Mouse (Mus musculus) neural tube, embryonic 13.5 days (tissue): Measurements from ENCODE around the gene Ptprd. TPM values are rescaled to one million over a fixed set of nuclear protein-coding genes. Genes with fewer than 3 reads are reported as not detected.

ENCODE experiments used
- ATAC-seq: fragments of 200-750 bp; cut with Nextera tagmentation; 2 replicates; pipeline ENCODE4 v1.8.0; 2017; ENCODE audit warnings: low read depth, mild to moderate bottlenecking, moderate TSS enrichment, moderate library complexity
- H3K27ac ChIP-seq: fragments of 300-500 bp; sonication (generic); replicated peaks from 2 replicates; pipeline ENCODE4 v1.5.1; 2015; ENCODE audit warnings: moderate library complexity, mild to moderate bottlenecking, inconsistent platforms
- H3K27me3 ChIP-seq: fragments of 300-500 bp; sonication (generic); 2 replicates; pipeline ENCODE4 v1.6.1; 2015; ENCODE audit warnings: mild to moderate bottlenecking, inconsistent platforms
- H3K36me3 ChIP-seq: fragments of 300-500 bp; sonication (generic); 2 replicates; pipeline ENCODE4 v1.6.1; 2015; ENCODE audit warnings: mild to moderate bottlenecking, inconsistent platforms
- H3K4me1 ChIP-seq: fragments of 300-500 bp; sonication (generic); replicated peaks from 2 replicates; pipeline ENCODE4 v1.6.1; 2015; ENCODE audit warnings: inconsistent platforms
- H3K4me2 ChIP-seq: fragments of 300-500 bp; sonication (generic); 2 replicates; pipeline ENCODE4 v1.6.1; 2015; ENCODE audit warnings: inconsistent platforms, mild to moderate bottlenecking, moderate library complexity
- H3K4me3 ChIP-seq: fragments of 300-500 bp; sonication (generic); 2 replicates; pipeline ENCODE4 v1.5.1; 2015; ENCODE audit warnings: mild to moderate bottlenecking, inconsistent platforms
- H3K9ac ChIP-seq: fragments of 300-500 bp; sonication (generic); 2 replicates; pipeline ENCODE4 v1.6.1; 2015; ENCODE audit warnings: moderate library complexity, mild to moderate bottlenecking, inconsistent platforms
- H3K9me3 ChIP-seq: fragments of 300-500 bp; sonication (generic); 2 replicates; pipeline ENCODE4 v1.6.1; 2016; ENCODE audit warnings: inconsistent platforms
- WGBS: fragments of 180-500 bp; shearing (Covaris S2); methylation state at CpG from one replicate; pipeline ENCODE4 v1.1.7; 2015; 5-methylcytosine and 5-hydroxymethylcytosine counted together
- polyA plus RNA-seq: library from polyadenylated mRNA; unstranded; fragments of >200 nt; fragmentation: Nextera tagmentation; extraction: Ambion mirVana; gene quantifications from 2 replicates; pipeline ENCODE4 v1.2.1, GENCODE M21; 2015

Gene Ptprd
- polyA plus RNA-seq, 1 experiment from 2014 or later: 86.5 TPM

DNA sequence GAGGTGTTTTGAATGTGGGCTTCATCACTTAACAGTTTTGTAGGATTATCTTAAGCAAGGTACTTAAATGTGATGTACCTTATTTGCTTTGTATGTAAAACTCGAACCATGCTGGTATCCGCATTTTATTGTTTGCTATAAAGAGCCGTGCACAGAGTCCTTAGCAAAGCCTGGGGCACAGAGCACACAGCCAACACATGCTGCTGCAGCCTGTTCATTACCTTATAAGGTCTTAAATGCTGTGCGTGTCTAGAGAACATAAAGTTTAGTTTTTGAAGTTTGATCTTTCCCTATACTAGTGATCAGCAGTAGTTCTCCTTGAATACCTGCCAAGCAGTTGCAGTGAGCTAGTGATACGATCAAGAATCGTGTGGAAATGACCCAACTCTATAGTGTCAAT, 676.2 kb downstream of the Ptprd start:
- WGBS: 76% methylated on average over 6 of the region's 6 CpGs
- Histone ChIP-seq H3K4me2 (no peak overlapping the region), H3K36me3 (no peaks in the 10 kb centered on the region), H3K9me3 (no peaks in the 10 kb centered on the region), H3K27me3 (no peaks in the 10 kb centered on the region), H3K9ac (no peak overlapping the region), H3K4me1 (peaks cover 13% of the 10 kb centered on the region), H3K4me3 (no peak overlapping the region), H3K27ac (no peak overlapping the region)
- no peak for ATAC-seq

DNA sequence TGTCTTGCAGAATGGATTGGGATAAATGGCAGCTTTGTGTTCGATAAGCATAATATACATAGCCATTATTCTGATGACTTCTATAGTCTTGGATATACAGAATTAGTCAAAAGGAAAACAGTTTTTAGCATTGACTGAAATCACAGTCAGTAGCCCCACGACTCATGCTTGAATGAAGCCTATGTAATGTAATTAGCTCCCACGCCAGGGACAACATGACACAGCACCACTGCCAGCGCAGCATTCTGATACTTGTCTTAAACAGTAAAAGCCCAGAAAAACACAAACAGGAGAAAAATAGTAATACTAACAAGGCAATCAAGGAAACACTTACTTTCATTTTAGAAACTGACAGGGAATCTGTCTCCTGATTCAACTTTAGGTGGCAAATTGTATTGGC, 677.2 kb downstream of the Ptprd start:
- Histone ChIP-seq H3K9me3 (no peaks in the 10 kb centered on the region), H3K4me3 (no peak overlapping the region), H3K27me3 (no peaks in the 10 kb centered on the region), H3K36me3 (no peaks in the 10 kb centered on the region), H3K4me1 (peaks cover 13% of the 10 kb centered on the region), H3K27ac (no peak overlapping the region), H3K9ac (no peak overlapping the region), H3K4me2 (no peak overlapping the region)
- 57% methylated on average over 4 of the region's 4 CpGs for WGBS
- no peak for ATAC-seq

DNA sequence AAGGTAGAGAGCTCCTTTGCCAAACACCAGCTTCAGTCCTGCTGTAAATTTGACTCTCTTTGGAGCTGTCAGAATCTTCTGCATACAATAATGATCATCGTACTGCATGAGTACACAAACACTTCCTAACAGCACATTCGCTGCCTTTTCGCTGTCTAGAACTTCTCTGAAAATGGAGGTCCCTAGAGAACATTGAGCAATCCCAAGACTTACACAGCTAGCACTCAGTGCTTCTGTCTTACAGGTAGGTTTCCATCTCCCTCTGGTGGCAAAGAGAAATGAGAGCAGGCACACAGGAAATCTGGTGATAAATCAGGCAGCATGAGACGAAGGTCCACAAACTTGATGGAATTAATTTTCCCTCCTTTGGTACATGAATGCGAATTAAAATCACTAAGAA, 692.6 kb downstream of the Ptprd start:
- Histone ChIP-seq H3K4me2 (no peak overlapping the region), H3K4me3 (no peak overlapping the region), H3K9ac (no peak overlapping the region), H3K27ac (no peak overlapping the region), H3K36me3 (no peaks in the 10 kb centered on the region), H3K27me3 (no peaks in the 10 kb centered on the region), H3K4me1 (no peaks in the 10 kb centered on the region), H3K9me3 (no peaks in the 10 kb centered on the region)
- ATAC-seq: peak; percentile 75
- WGBS: 32% methylated on average over 5 of the region's 5 CpGs

DNA sequence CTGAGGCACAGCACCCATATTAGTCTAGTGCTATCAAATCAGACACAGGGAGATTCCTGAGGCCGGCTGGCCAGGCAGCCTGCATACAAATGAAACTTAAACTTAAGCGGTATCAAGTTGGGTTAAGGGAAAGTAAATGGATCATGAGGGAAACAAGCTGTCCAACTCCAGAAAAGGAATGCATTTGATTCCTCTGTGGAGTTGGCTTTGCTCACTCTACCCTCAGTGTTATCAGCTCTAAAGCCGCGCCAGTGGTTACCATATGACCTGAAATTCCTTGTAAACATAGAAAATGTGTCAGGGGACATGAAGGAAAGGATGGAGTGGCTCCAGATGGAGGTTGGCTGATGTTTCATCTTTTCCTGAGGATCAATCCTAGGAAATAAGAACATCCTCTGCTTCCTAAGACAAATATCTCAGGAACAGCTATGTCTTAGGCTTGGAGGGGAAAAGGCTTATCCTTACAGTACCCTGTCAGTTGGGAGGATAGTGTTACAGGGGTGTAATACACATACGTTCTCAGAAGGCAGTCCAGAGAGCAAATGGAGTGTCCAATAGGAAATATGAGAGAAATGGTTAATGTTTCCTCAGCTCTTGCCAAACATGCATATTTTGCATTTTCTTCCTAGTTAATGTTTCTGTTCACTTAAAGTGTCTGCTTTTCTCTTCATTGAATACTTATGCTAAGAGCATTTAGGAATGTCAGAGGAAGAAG, 697.7 kb downstream of the Ptprd start:
- no peak overlapping the region for H3K4me3 ChIP-seq
- H3K9ac ChIP-seq: no peak overlapping the region
- no peaks in the 10 kb centered on the region for H3K36me3 ChIP-seq
- no peaks in the 10 kb centered on the region for H3K9me3 ChIP-seq
- WGBS: 73% methylated on average over 5 of the region's 5 CpGs
- H3K4me2 ChIP-seq: no peak overlapping the region
- no peaks in the 10 kb centered on the region for H3K27me3 ChIP-seq
- no peak for ATAC-seq
- H3K27ac ChIP-seq: no peak overlapping the region
- no peaks in the 10 kb centered on the region for H3K4me1 ChIP-seq

DNA sequence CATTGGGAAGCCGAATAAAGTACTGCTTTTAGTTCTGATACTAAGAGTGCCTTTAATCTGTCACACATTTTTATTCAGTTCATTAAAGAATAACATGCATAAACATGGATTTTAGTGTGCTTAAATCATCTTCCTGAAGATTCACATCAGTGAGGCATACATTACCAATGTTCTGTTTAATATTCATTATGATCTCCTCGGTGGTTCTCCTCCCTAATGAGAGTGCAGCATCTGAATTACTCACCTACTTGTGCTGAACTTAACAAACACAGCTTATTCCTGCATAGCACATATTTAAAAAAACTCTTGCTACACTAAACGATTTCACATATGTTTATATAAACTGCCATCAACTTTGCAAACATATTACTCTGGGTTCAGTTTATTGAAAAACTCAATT, 698.7 kb downstream of the Ptprd start:
- WGBS: 68% methylated on average over 3 of the region's 3 CpGs
- no peak for ATAC-seq
- H3K4me2 ChIP-seq: no peak overlapping the region

DNA sequence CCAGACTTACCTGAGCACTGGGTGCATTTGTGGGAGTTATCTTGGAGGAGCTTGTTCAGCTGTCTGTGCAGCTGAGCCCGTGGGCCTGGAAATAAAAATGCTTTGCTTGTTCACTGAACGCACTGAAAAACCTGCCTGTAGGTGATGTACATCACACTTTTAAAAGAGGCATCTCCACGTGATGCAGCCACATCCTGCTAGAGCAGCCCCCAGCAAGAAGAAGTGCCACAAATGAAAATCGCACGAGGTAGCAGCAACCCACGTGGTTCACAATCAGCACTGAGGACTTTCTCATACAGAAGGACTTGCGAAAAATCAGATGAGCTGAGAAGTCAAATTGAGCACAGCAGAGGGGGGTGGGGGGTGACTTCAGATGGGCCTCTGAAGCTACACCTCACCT, 757.7 kb downstream of the Ptprd start:
- WGBS: 81% methylated on average over 7 of the region's 7 CpGs

More for the DNA sequence above, 698.7 kb downstream of the Ptprd start:
- Histone ChIP-seq H3K27ac (no peak overlapping the region), H3K9me3 (no peaks in the 10 kb centered on the region), H3K36me3 (no peaks in the 10 kb centered on the region), H3K4me3 (no peak overlapping the region), H3K4me1 (no peaks in the 10 kb centered on the region), H3K9ac (no peak overlapping the region), H3K27me3 (no peaks in the 10 kb centered on the region)

DNA sequence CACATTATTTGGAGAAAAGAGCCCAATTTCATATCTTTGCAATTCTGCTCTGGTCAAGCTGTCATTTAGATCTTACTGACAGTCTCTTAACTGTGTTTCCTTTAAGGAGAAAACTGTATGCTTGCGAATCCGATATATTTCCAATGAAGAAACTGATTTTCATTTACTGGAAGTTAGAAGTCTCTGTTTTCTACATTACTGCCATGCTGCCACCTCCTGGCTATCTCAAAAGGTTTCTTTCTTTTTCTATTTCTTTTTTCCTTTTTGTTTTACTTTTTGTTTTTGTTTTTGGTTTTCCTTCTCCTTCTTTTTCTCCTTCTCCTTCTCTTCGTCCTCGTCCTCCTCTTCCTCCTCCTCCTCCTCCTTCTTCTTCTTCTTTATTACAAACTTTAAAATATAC, 812.6 kb downstream of the Ptprd start:
- no peaks in the 10 kb centered on the region for H3K36me3 ChIP-seq
- ATAC-seq: no peak
- H3K9me3 ChIP-seq: no peaks in the 10 kb centered on the region
- H3K4me1 ChIP-seq: no peaks in the 10 kb centered on the region
- H3K27ac ChIP-seq: 0 out of 2 replicates have a peak overlapping the region, but pooled peaks have one; percentile 14
- no peak overlapping the region for H3K4me3 ChIP-seq
- H3K27me3 ChIP-seq: no peaks in the 10 kb centered on the region
- no peak overlapping the region for H3K4me2 ChIP-seq
- WGBS: 78% methylated on average over 4 of the region's 4 CpGs
- no peak overlapping the region for H3K9ac ChIP-seq

More for the DNA sequence above, 757.7 kb downstream of the Ptprd start:
- Histone ChIP-seq H3K4me2 (no peak overlapping the region), H3K9me3 (no peaks in the 10 kb centered on the region), H3K27me3 (no peaks in the 10 kb centered on the region), H3K9ac (no peak overlapping the region), H3K4me3 (no peak overlapping the region), H3K4me1 (no peaks in the 10 kb centered on the region), H3K27ac (no peak overlapping the region), H3K36me3 (no peaks in the 10 kb centered on the region)
- no peak for ATAC-seq

DNA sequence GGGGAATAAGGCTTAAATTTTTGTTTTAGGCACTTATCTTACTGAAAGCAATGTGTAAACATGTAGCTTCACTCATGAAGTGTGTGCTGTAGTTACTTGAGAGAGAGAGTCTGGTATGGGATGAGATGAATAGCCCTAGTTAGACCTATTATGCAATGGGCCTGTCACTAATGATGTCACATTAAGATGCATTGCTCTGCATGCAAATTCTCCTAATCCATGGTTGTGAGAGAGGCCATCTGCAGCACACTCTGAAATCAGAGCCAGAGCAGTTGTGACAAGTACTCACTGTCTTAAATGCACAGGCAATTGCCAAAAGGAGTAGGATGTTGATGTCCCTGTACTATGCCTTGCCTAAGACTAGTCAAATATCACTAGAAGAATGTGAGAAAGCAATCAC, 850.0 kb downstream of the Ptprd start:
- no peak overlapping the region for H3K9ac ChIP-seq
- H3K27me3 ChIP-seq: no peaks in the 10 kb centered on the region
- H3K4me2 ChIP-seq: no peak overlapping the region
- H3K4me1 ChIP-seq: no peaks in the 10 kb centered on the region
- no peak for ATAC-seq
- no peak overlapping the region for H3K4me3 ChIP-seq
- H3K36me3 ChIP-seq: no peaks in the 10 kb centered on the region
- H3K9me3 ChIP-seq: no peaks in the 10 kb centered on the region
- H3K27ac ChIP-seq: no peak overlapping the region

DNA sequence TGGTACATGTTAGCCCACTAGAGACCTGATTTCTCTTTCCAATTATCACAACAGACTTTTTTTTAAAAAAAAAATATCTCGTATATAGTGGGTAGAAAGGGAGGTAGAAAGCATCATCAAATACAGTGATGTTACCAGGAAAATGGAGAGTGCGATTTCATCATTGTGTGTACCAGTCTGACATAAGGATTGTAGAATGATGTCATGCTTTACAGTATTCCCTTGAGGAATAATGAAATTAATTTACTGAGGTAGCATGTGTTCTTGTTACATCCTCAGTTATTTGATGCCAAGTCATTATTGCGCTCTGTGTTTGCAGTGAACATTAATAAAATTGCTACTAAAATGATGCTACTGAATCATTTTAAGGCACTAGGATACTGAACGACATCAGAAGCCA, 884.6 kb downstream of the Ptprd start:
- Histone ChIP-seq H3K4me3 (no peak overlapping the region), H3K4me2 (no peak overlapping the region), H3K27ac (no peak overlapping the region), H3K9me3 (no peaks in the 10 kb centered on the region), H3K36me3 (no peaks in the 10 kb centered on the region), H3K4me1 (no peaks in the 10 kb centered on the region), H3K9ac (no peak overlapping the region), H3K27me3 (no peaks in the 10 kb centered on the region)
- no peak for ATAC-seq
- 62% methylated on average over 4 of the region's 4 CpGs for WGBS

DNA sequence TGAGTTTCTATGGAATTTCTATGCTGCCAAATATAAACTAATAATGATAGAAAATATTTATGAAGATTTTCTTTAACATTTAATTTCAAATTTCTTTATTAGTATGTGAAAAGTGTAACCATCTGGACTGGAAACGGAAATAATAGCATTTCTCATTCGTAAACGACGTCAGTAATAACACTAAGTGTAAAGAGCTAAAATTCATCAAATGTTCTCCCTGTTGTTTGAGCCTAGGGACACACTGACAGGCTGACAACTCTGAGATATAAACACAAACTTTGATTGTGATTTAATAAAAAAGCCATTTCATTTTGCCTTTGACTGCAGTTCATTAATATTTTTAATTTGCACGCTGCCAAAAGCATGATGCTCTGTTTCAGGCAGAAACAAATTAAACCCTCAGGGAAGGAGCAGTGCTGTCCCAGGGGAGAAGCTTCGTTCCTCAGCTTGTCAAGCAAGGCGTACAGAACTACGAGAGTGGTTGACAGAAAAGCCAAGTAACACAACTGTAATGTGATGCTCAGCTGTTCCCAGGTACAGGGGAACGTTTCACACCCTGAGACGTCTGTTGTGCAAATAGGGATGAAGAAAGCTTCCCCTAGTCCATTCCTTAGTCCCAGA, 894.6 kb downstream of the Ptprd start:
- H3K4me2 ChIP-seq: no peak overlapping the region
- H3K27me3 ChIP-seq: no peaks in the 10 kb centered on the region
- no peaks in the 10 kb centered on the region for H3K36me3 ChIP-seq
- 37% methylated on average over 10 of the region's 10 CpGs for WGBS
- H3K27ac ChIP-seq: no peak overlapping the region
- H3K9ac ChIP-seq: no peak overlapping the region
- peaks cover 10% of the 10 kb centered on the region for H3K4me1 ChIP-seq
- no peaks in the 10 kb centered on the region for H3K9me3 ChIP-seq
- H3K4me3 ChIP-seq: no peak overlapping the region
- ATAC-seq: no peak

DNA sequence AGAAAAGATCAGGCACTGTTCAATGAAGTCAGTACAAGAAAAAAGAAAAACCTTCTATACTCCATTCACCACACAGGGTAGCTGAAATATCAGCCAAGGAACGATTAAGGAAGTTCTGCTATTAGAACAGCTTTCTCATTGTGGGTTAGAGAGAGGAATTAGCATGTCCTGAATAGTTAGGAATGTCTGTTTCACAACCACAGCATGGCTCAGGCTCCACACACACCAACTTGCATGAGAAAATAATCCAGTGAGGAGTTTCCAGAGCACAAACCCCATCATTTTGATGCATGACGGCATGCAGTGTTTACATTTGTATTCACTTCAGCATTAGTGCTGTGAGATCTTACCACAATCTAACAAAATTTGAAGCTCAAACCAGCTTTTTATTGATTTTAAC, 895.1 kb downstream of the Ptprd start:
- no peaks in the 10 kb centered on the region for H3K36me3 ChIP-seq
- H3K4me1 ChIP-seq: peaks cover 10% of the 10 kb centered on the region
- H3K9ac ChIP-seq: no peak overlapping the region
- no peaks in the 10 kb centered on the region for H3K27me3 ChIP-seq
- no peak overlapping the region for H3K4me3 ChIP-seq
- 49% methylated on average over 2 of the region's 2 CpGs for WGBS
- no peak overlapping the region for H3K27ac ChIP-seq
- ATAC-seq: no peak
- H3K4me2 ChIP-seq: no peak overlapping the region
- H3K9me3 ChIP-seq: no peaks in the 10 kb centered on the region

DNA sequence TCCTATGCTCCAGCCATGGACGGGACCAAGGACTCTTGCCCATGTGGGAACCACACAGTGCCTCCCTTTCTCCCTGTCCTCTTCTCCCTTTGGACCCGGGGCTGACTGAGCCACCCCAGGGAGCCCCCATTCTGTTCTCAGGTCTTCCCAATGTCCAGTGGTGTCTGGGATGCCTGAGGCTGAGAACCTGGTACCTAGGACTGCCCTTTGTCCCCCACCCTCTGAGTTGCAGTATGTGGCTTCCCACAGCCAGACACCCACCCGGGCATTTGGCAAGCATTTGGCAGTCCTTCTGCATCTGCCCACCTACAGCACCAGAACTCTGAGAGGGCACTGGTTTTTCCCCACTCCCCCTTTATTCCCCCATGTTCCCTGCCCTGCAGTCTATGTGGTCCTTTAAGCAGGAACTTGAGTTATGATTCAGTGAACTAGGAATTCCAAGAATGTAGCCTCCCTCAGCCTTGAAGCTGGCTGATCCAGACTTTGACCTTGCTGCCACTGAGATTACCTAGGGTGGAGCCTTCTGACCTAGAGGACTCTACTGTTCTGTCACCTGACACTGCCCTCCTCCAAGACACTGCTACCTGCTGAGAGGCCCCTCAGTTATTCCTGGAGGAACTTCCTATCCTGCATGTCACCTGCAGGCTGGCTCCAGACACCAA, 901.5 kb downstream of the Ptprd start:
- WGBS: 84% methylated on average over 3 of the region's 3 CpGs
- no peaks in the 10 kb centered on the region for H3K4me1 ChIP-seq
- H3K9me3 ChIP-seq: no peaks in the 10 kb centered on the region
- no peaks in the 10 kb centered on the region for H3K27me3 ChIP-seq
- H3K36me3 ChIP-seq: no peaks in the 10 kb centered on the region
- no peak overlapping the region for H3K9ac ChIP-seq
- no peak for ATAC-seq
- H3K4me2 ChIP-seq: no peak overlapping the region
- no peak overlapping the region for H3K27ac ChIP-seq
- no peak overlapping the region for H3K4me3 ChIP-seq
